Mouse (Mus musculus) ES-E14 (cell line): ENCODE measurements around the gene Cbln3. TPM values are rescaled to one million over a fixed set of nuclear protein-coding genes. Genes with fewer than 3 reads are reported as not detected.

Experiments used
- DNase-seq: peaks from one replicate; pipeline ENCODE4 v3.0.0-alpha.2; 2013; ENCODE audit warnings: low read depth, low spot score
- H3K27ac ChIP-seq: 2 replicates; pipeline ENCODE4 v1.5.1; 2012; ENCODE audit warnings: low read depth, mild to moderate bottlenecking, low read length, moderate library complexity, mixed read lengths; ENCODE audit not compliant: poor library complexity, insufficient read depth, severe bottlenecking
- H3K36me3 ChIP-seq: 2 replicates; pipeline ENCODE4 v1.6.1; 2012; ENCODE audit warnings: mild to moderate bottlenecking, low read length, moderate library complexity, mixed read lengths; ENCODE audit not compliant: control insufficient read depth, poor library complexity, insufficient read depth, severe bottlenecking
- H3K4me1 ChIP-seq, 2 experiments: fragments of 150-350 bp in 1 of 2; sonication (generic) in 1 of 2; 2 replicates each; pipeline ENCODE4 v1.6.1; 2012; ENCODE audit warnings: low read length in 2 of 2, mild to moderate bottlenecking in 1 of 2, mixed read lengths in 1 of 2; ENCODE audit not compliant: control insufficient read depth in 2 of 2, insufficient read depth in 2 of 2, poor library complexity in 1 of 2
- H3K4me3 ChIP-seq, 2 experiments: fragments of 150-350 bp in 1 of 2; sonication (generic) in 1 of 2; 2 replicates each; pipeline ENCODE4 v1.5.1; 2012; ENCODE audit warnings: low read length in 2 of 2, low read depth in 1 of 2, mild to moderate bottlenecking in 1 of 2, mixed read lengths in 1 of 2; ENCODE audit not compliant: insufficient read depth in 1 of 2, poor library complexity in 1 of 2, severe bottlenecking in 1 of 2
- H3K9ac ChIP-seq: 2 replicates; pipeline ENCODE4 v1.6.1; 2012; ENCODE audit warnings: low read depth, mild to moderate bottlenecking, low read length, mixed read lengths; ENCODE audit not compliant: poor library complexity, insufficient read depth, severe bottlenecking
- H3K9me3 ChIP-seq: fragments of 150-350 bp; sonication (generic); 2 replicates; pipeline ENCODE4 v1.6.1; 2012; ENCODE audit warnings: low read depth, mild to moderate bottlenecking, low read length; ENCODE audit not compliant: control insufficient read depth, insufficient read depth
- CHD2 ChIP-seq: IDR thresholded peaks from 2 replicates; pipeline ENCODE4 v1.6.1; 2014; ENCODE audit warnings: mild to moderate bottlenecking, low read depth, low read length, inconsistent platforms
- HCFC1 ChIP-seq: IDR thresholded peaks from 2 replicates; pipeline ENCODE4 v1.6.1; 2012; ENCODE audit warnings: low read length, inconsistent platforms, borderline replicate concordance; ENCODE audit not compliant: insufficient read depth
- MAFK ChIP-seq: IDR thresholded peaks from 2 replicates; pipeline ENCODE4 v1.6.1; 2014; ENCODE audit warnings: mild to moderate bottlenecking, low read depth, low read length, inconsistent platforms; ENCODE audit not compliant: insufficient read depth
- ZC3H11A ChIP-seq: IDR thresholded peaks from 2 replicates; pipeline ENCODE4 v1.6.1; 2012; ENCODE audit warnings: low read depth, mild to moderate bottlenecking, inconsistent platforms, low read length, borderline replicate concordance
- ZNF384 ChIP-seq: IDR thresholded peaks from 2 replicates; pipeline ENCODE4 v1.6.1; 2012; ENCODE audit warnings: low read depth, low read length, inconsistent platforms
- in situ Hi-C, 2 experiments: fragments of 600-800 bp; cut with MboI; formaldehyde crosslinking; loops; one replicate each; pipeline ENCODE4 v1.15.1; 2025; ENCODE audit warnings: low sequenced_read_pairs in 2 of 2, inconsistent platforms in 1 of 2; ENCODE audit not compliant: unreplicated experiment in 2 of 2
- total RNA-seq: library from RNA; depleted of rRNA; stranded (reverse); fragments of 300-350 nt; gene quantifications from 2 replicates; pipeline ENCODE4 v1.2.3, GENCODE M21; 2012

The Cbln3 gene
- total RNA-seq, 1 experiment: 0.04 TPM

DNA sequence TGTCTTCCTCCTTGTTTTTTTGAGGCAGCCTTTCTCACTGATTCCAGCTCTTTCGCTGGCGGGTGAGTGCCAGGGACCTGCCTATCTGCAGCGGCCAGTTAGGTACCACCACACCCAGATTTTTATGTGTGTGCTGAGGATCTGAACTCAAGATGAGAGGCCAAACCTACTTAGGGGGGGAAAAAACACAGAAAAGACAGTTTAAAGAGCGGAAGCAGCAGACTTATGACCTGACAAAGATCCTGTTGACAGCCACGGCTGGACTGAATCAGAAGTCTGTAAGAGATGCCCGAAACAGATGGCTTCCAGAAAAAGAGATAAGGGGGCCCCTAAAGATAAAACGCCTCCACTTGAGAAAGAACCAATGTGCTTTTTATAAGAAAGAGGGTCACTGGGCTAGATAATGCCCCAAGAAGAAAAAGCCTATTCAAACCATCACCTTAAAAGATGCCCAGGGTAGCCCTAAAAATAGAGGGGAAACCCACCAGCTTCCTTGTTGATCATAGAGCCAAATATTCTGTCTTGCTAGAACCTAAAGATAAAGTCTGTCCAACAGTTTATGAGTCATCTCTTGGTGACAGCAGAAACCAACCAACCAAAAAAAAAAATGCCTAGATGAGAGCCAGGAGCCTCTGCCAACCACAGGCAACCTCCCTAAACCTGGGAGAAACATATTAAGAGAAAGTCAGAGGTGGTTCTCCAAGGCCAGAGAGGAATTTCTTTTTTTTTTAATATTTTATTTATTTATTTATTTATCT lies 38.5 kb upstream of the Cbln3 start:
- Histone ChIP-seq H3K27ac (no peak overlapping the region), H3K4me1 (no peaks in the 10 kb centered on the region; a peak in 1 of 4 replicates), H3K36me3 (no peaks in the 10 kb centered on the region), H3K4me3 (no peak overlapping the region), H3K9me3 (no peaks in the 10 kb centered on the region), H3K9ac (no peak overlapping the region)
- in situ Hi-C loops: no loop called here
- no peak for DNase-seq
- TF ChIP-seq CHD2: no peak
- TF ChIP-seq MAFK: no peak

GRCm38 (mm10) chr14:55918240-55919082 lies 34.3 kb upstream of the Cbln3 start:
- H3K36me3 ChIP-seq: no peaks in the 10 kb centered on the region
- no peak overlapping the region for H3K27ac ChIP-seq
- no peak for TF ChIP-seq CHD2
- TF ChIP-seq ZC3H11A: peak; percentile 71; the same call in 1 of the 2 replicates
- TF ChIP-seq MAFK: 0 out of 2 replicates have a peak, but pooled peaks have one; percentile 36
- H3K9me3 ChIP-seq: no peaks in the 10 kb centered on the region
- peak; percentile 86 for DNase-seq
- in situ Hi-C loops: no loop called here
- no peaks in the 10 kb centered on the region; a peak in 1 of 4 replicates for H3K4me1 ChIP-seq
- H3K9ac ChIP-seq: no peak overlapping the region
- H3K4me3 ChIP-seq: no peak overlapping the region

GRCm38 (mm10) chr14:55913406-55913805 lies 29.2 kb upstream of the Cbln3 start:
- Histone ChIP-seq H3K36me3 (no peaks in the 10 kb centered on the region), H3K9ac (no peak overlapping the region), H3K9me3 (no peaks in the 10 kb centered on the region), H3K4me3 (no peak overlapping the region), H3K4me1 (peaks cover 0 to 3% of the 10 kb centered on the region in 2 experiments; a peak in 2 of 4 replicates), H3K27ac (no peak overlapping the region)
- no peak for TF ChIP-seq ZNF384
- peak; percentile 36; the same call in 1 of the 2 replicates for TF ChIP-seq MAFK
- no peak for DNase-seq
- in situ Hi-C loops: no loop called here

GRCm38 (mm10) chr14:55905518-55905917 lies 21.3 kb upstream of the Cbln3 start:
- DNase-seq: no peak
- Histone ChIP-seq H3K36me3 (no peaks in the 10 kb centered on the region), H3K4me1 (peaks cover 0 to 3% of the 10 kb centered on the region in 2 experiments; a peak in 1 of 4 replicates), H3K9ac (no peak overlapping the region), H3K4me3 (no peak overlapping the region), H3K27ac (no peak overlapping the region), H3K9me3 (no peaks in the 10 kb centered on the region)
- TF ChIP-seq ZC3H11A (no peak), ZNF384 (no peak), CHD2 (no peak), HCFC1 (no peak), MAFK (no peak)
- in situ Hi-C loops: no loop called here
